Mouse (Mus musculus) Patski (cell line): ENCODE results near the gene Hdhd3. TPM values are rescaled to one million over a fixed set of nuclear protein-coding genes. Genes with fewer than 3 reads are reported as not detected.

Experiments used
- ATAC-seq: fragments of 100-300 bp; one replicate; pipeline ENCODE4 v1.8.0; 2021
- CTCF ChIA-PET: fragments of 350-600 bp; sonication (Branson Sonifier 250); formaldehyde crosslinking; loops from one replicate; lab custom pipeline; 2022; ENCODE audit warnings: inconsistent platforms; lab: Charles Lee
- POLR2A ChIA-PET: fragments of 350-600 bp; sonication (Branson Sonifier 250); formaldehyde crosslinking; loops from one replicate; lab custom pipeline; 2022; ENCODE audit warnings: antibody characterized with exemption, inconsistent platforms; lab: Charles Lee
- DNase-seq: peaks from one replicate; pipeline ENCODE4 v3.0.0-alpha.2; 2011; ENCODE audit warnings: low read depth, low spot score
- H3K27me3 ChIP-seq: fragments of 371-371 bp; one replicate; pipeline ENCODE4 v1.5.1; 2021
- CTCF ChIP-seq: fragments of 100-300 bp; IDR thresholded peaks from one replicate; pipeline ENCODE4 v1.5.1; 2021
- in situ Hi-C: fragments of 300-500 bp; cut with MboI; formaldehyde crosslinking; loops from 3 replicates; pipeline ENCODE4 v1.11.1; 2018; ENCODE audit warnings: low pct_unique_long_range_greater_than_20kb, mixed read lengths
- polyA plus RNA-seq: library from polyadenylated mRNA; unstranded; gene quantifications from one replicate; pipeline ENCODE4 v1.2.3, GENCODE M21; 2021

The Hdhd3 gene
- 9.2 TPM for polyA plus RNA-seq

GRCm38 (mm10) chr4:62503374-62503970, at the start of gene Hdhd3:
TSS of gene Hdhd3 (minus strand) at chr4:62503467.
- DNase-seq: no peak
- TF ChIP-seq CTCF: no peak
- ChIA-PET POLR2A (no interaction called here), CTCF (interaction anchor here (1.3 kb wide), 1 partner anchor 48 kb away, joined by 3 read pairs; no protein-coding TSS in a partner anchor)
- no peaks in the 10 kb centered on the region for H3K27me3 ChIP-seq
- in situ Hi-C loops: no loop called here
- no peak for ATAC-seq

GRCm38 (mm10) chr4:62551966-62552365, 48.7 kb upstream of the Hdhd3 start:
- TF ChIP-seq CTCF: no peak
- in situ Hi-C loops: loop anchor here (25.0 kb wide), 1 partner anchor 585 kb away; no protein-coding TSS in a partner anchor
- H3K27me3 ChIP-seq: peaks cover 3% of the 10 kb centered on the region
- ATAC-seq: no peak
- POLR2A ChIA-PET: no interaction called here
- CTCF ChIA-PET: interaction anchor here (1.6 kb wide), 1 partner anchor 9 kb away, joined by 9 read pairs; no protein-coding TSS in a partner anchor
- DNase-seq: no peak

- DNase-seq (no peak), ATAC-seq (no peak)
- TF ChIP-seq CTCF: no peak
- CTCF ChIA-PET: no interaction called here
- peaks cover under 1% of the 10 kb centered on the region for H3K27me3 ChIP-seq
- POLR2A ChIA-PET: no interaction called here
- in situ Hi-C loops: no loop called here
Observed at GRCm38 (mm10) chr4:62544801-62545200, 41.5 kb upstream of the Hdhd3 start.

GRCm38 (mm10) chr4:62543782-62544181, 40.5 kb upstream of the Hdhd3 start:
- CTCF ChIA-PET: no interaction called here
- DNase-seq: no peak
- POLR2A ChIA-PET: no interaction called here
- in situ Hi-C loops: no loop called here
- no peak for TF ChIP-seq CTCF
- no peaks in the 10 kb centered on the region for H3K27me3 ChIP-seq
- ATAC-seq: no peak

GRCm38 (mm10) chr4:62541802-62542201, 38.5 kb upstream of the Hdhd3 start:
- POLR2A ChIA-PET: no interaction called here
- CTCF ChIA-PET: no interaction called here
- DNase-seq (no peak), ATAC-seq (no peak)
- in situ Hi-C loops: no loop called here
- no peaks in the 10 kb centered on the region for H3K27me3 ChIP-seq
- TF ChIP-seq CTCF: no peak

GRCm38 (mm10) chr4:62533729-62534128, 30.5 kb upstream of the Hdhd3 start:
- POLR2A ChIA-PET: no interaction called here

GRCm38 (mm10) chr4:62527655-62528054, 24.4 kb upstream of the Hdhd3 start:
- CTCF ChIA-PET: no interaction called here

More at GRCm38 (mm10) chr4:62533729-62534128, 30.5 kb upstream of the Hdhd3 start:
- CTCF ChIA-PET: interaction anchor here (1.2 kb wide), 1 partner anchor 67 kb away, joined by 3 read pairs; no protein-coding TSS in a partner anchor
- DNase-seq (no peak), ATAC-seq (no peak)
- TF ChIP-seq CTCF: no peak
- no peaks in the 10 kb centered on the region for H3K27me3 ChIP-seq
- in situ Hi-C loops: no loop called here

GRCm38 (mm10) chr4:62526256-62526655, 23.0 kb upstream of the Hdhd3 start:
- ChIA-PET CTCF (no interaction called here), POLR2A (no interaction called here)
- no peaks in the 10 kb centered on the region for H3K27me3 ChIP-seq
- in situ Hi-C loops: no loop called here
- DNase-seq (no peak), ATAC-seq (no peak)
- TF ChIP-seq CTCF: no peak

More at GRCm38 (mm10) chr4:62527655-62528054, 24.4 kb upstream of the Hdhd3 start:
- POLR2A ChIA-PET: no interaction called here
- DNase-seq: no peak
- in situ Hi-C loops: no loop called here
- no peaks in the 10 kb centered on the region for H3K27me3 ChIP-seq
- ATAC-seq: no peak
- TF ChIP-seq CTCF: no peak

GRCm38 (mm10) chr4:62525489-62525811, 22.2 kb upstream of the Hdhd3 start:
- POLR2A ChIA-PET: interaction anchor here (0.7 kb wide), 3 partner anchors 8 to 42 kb away, joined by 3 to 8 read pairs (median 3); no protein-coding TSS in a partner anchor
- in situ Hi-C loops: no loop called here
- CTCF ChIA-PET: no interaction called here
- DNase-seq (no peak), ATAC-seq (no peak)
- TF ChIP-seq CTCF: no peak
- H3K27me3 ChIP-seq: no peaks in the 10 kb centered on the region

GRCm38 (mm10) chr4:62524651-62525488, 21.6 kb upstream of the Hdhd3 start, which contains the start of the genes Pole3 and 4933430I17Rik:
TSS of gene Pole3 (minus strand) at chr4:62525068.
TSS of gene 4933430I17Rik (plus strand) at chr4:62525369.
- in situ Hi-C loops: loop anchor here (5.0 kb wide), 1 partner anchor 58 kb away; no protein-coding TSS in a partner anchor
- ATAC-seq (peak; percentile 97), DNase-seq (peak; percentile 92)
- ChIA-PET CTCF (no interaction called here), POLR2A (interaction anchor here (0.7 kb wide), 2 partner anchors 42 to 117 kb away, joined by 3 read pairs; partner anchors contain the start of genes Cdc26 and Prpf4)
- H3K27me3 ChIP-seq: no peaks in the 10 kb centered on the region
- TF ChIP-seq CTCF: no peak
